Mouse (Mus musculus) liver, embryonic 14.5 days (tissue): ENCODE measurements around the gene Apoa4. TPM values are rescaled to one million over a fixed set of nuclear protein-coding genes. Genes with fewer than 3 reads are reported as not detected.

Experiments
- ATAC-seq: fragments of 200-750 bp; cut with Nextera tagmentation; 2 replicates; pipeline ENCODE4 v1.8.0; 2017; ENCODE audit warnings: moderate number of reproducible peaks, mild to moderate bottlenecking, moderate library complexity; ENCODE audit not compliant: insufficient read depth
- DNase-seq, 3 experiments: peaks; one replicate each; pipeline ENCODE4 v3.0.0-alpha.2; 2012 to 2013; ENCODE audit warnings: low read depth in 3 of 3, low spot score in 3 of 3
- H3K27ac ChIP-seq: fragments of 300-500 bp; sonication (generic); 2 replicates; pipeline ENCODE4 v1.5.1; 2014; ENCODE audit warnings: moderate library complexity, mild to moderate bottlenecking, control low read depth, inconsistent platforms
- H3K27me3 ChIP-seq: fragments of 300-500 bp; sonication (generic); 2 replicates; pipeline ENCODE4 v1.6.1; 2014; ENCODE audit warnings: mild to moderate bottlenecking, low read length, moderate library complexity; ENCODE audit not compliant: control insufficient read depth, insufficient read depth
- H3K36me3 ChIP-seq: fragments of 300-500 bp; sonication (generic); replicated peaks from 2 replicates; pipeline ENCODE4 v1.6.1; 2014; ENCODE audit warnings: low read depth; ENCODE audit not compliant: control insufficient read depth, insufficient read depth
- H3K4me1 ChIP-seq, 2 experiments: fragments of 200-500 bp in 1 of 2; fragments of 300-500 bp in 1 of 2; sonication (generic) in 1 of 2; replicated peaks; 2 replicates each; pipeline ENCODE4 v1.6.1; 2012 to 2014; ENCODE audit warnings: antibody characterized with exemption in 1 of 2, inconsistent platforms in 1 of 2, low read length in 1 of 2; ENCODE audit not compliant: control insufficient read depth in 2 of 2, insufficient read depth in 2 of 2
- H3K4me2 ChIP-seq: fragments of 300-500 bp; sonication (generic); 2 replicates; pipeline ENCODE4 v1.6.1; 2014; ENCODE audit warnings: low read depth, mild to moderate bottlenecking, control low read depth, moderate library complexity
- H3K4me3 ChIP-seq, 2 experiments: fragments of 200-500 bp in 1 of 2; fragments of 300-500 bp in 1 of 2; sonication (generic) in 1 of 2; 2 replicates each; pipeline ENCODE4 v1.5.1; 2012 to 2014; ENCODE audit warnings: low read depth in 2 of 2, low read length in 2 of 2, mild to moderate bottlenecking in 2 of 2, control low read depth in 1 of 2, inconsistent platforms in 1 of 2, moderate library complexity in 1 of 2; ENCODE audit not compliant: insufficient read depth in 1 of 2
- H3K9ac ChIP-seq: fragments of 300-500 bp; sonication (generic); replicated peaks from 2 replicates; pipeline ENCODE4 v1.6.1; 2014; ENCODE audit warnings: mild to moderate bottlenecking, control low read depth, moderate library complexity
- H3K9me3 ChIP-seq: fragments of 300-500 bp; sonication (generic); 2 replicates; pipeline ENCODE4 v1.6.1; 2016; ENCODE audit warnings: low read length, mixed read lengths; ENCODE audit not compliant: control insufficient read depth
- CTCF ChIP-seq: IDR thresholded peaks from 2 replicates; pipeline ENCODE4 v1.5.1; 2016; ENCODE audit warnings: antibody characterized with exemption, low read depth, control low read depth
- EP300 ChIP-seq: IDR thresholded peaks from 2 replicates; pipeline ENCODE4 v1.6.1; 2016; ENCODE audit warnings: antibody characterized with exemption, low read depth
- WGBS: fragments of 180-500 bp; shearing (Covaris S2); extraction: QIAGEN DNeasy Blood & Tissue Kit; methylation state at CpG from one replicate; pipeline ENCODE4 v1.1.7; 2014; ENCODE audit not compliant: insufficient replicate concordance; 5-methylcytosine and 5-hydroxymethylcytosine counted together
- polyA plus RNA-seq, 2 experiments: library from polyadenylated mRNA; depleted of rRNA in 1 of 2; stranded (reverse) in 1 of 2; unstranded in 1 of 2; fragments of >200 nt; fragmentation: Nextera tagmentation in 1 of 2; extraction: Ambion mirVana in 1 of 2; gene quantifications; 2 replicates each; pipeline versions ENCODE4 v1.2.1 to v1.2.3; 2012 to 2014

The Apoa4 gene
- polyA plus RNA-seq, 2 experiments, result 0.02 TPM; not detected in 1

DNA sequence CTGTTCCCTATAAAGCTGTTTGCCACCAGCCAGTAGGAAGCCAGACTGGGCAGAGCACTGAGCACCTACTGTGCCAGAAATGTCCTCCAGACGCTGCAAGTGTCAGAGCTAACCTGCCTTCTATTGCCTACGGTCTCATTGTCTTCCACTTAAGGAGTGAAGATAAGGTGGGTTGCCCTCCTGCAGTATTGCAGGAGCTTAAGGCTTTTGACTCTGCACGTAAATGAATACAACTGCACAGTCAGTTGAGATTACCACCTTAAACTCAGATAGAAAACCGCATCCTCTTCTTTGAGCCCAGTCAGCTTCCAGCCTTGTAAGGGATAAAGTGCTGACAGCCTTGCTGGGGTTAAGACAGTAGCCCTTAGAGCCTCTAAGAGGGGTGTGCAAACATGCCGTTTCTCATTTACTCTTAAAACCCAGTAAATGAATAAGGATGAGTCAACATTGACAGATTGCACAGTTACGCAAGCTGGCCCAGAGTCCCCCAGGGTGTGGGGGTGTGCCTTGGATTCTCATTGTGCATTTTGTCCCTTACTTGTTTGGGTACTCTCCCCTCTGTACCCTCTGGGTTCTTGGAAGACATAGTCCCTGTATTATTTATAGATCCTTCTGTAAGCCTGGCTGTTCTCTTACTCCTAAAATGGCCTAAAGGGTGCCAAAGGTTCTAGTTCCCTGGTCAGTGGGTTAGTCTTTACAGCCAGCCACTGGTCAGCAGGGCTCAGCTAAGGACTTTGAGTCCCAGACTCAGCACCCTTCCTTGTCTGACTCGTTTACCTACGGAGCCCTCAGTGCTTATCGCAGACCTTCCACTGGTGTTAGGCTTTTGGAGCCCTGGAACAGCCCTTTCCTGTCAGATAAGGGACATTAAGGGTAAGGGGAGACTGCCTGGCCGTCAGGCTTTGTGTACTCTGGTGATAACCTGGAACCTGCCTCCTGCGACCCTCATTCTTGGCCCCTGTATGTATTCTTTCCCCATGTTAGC is 24.9 kb upstream of the Apoa4 start:
- DNase-seq, result peak in 1 of 3 experiments; percentile 12
- TF ChIP-seq CTCF (no peak), EP300 (peak; percentile 53; the same call in 1 of the 2 replicates)
- Histone ChIP-seq H3K27me3 (no peaks in the 10 kb centered on the region), H3K36me3 (no peaks in the 10 kb centered on the region; the same call in 1 of the 2 replicates), H3K27ac (peak overlapping the region; percentile 48), H3K9me3 (no peaks in the 10 kb centered on the region), H3K4me3 (no peak overlapping the region), H3K9ac (no peak overlapping the region), H3K4me2 (peak overlapping the region; percentile 39), H3K4me1 (peaks cover 26 to 35% of the 10 kb centered on the region in 2 experiments)
- 11% methylated on average over 11 of the region's 11 CpGs for WGBS
- peak; percentile 69 for ATAC-seq

DNA sequence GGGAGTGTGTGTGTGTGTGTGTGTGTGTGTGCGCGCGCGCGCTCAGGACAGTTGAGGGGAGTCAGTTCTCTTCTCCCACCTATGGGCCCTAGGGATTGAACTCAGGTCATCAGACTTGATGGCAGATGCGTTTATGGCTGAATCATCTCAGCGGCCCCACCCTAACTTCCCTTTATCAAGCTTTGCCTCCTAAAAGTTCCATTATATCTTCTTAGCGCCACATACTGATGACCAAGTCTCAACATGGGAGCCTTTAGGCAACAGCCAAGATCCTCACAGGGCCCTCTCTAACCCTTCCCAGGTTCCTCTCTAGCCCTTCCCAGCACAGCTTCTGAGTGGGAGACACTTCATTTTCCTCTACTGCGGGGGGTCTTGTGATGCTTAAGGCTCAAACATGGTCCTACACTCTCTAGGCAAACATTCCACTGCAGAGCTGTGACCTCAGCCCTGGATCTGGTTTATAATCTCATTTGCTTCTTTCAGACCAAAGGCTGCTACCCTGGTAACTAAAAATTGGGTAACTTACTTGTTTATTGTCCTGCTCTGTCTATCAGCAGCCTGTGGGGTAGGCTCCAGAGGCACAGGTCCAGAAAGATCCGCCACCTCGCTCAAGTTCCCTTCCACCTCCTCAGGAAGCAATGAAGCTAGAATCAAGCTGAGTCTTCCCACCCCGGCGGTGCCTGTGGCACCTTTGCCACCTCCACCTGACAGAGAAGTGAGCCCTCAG is 23.6 kb upstream of the Apoa4 start:
- H3K27me3 ChIP-seq, result no peaks in the 10 kb centered on the region
- no peak overlapping the region for H3K9ac ChIP-seq
- DNase-seq (peak in 1 of 3 experiments; percentile 25), ATAC-seq (0 out of 2 replicates have a peak, but pooled peaks have one; percentile 34)
- no peak overlapping the region; the same call in 1 of the 2 replicates for H3K27ac ChIP-seq
- H3K9me3 ChIP-seq, result no peaks in the 10 kb centered on the region
- H3K36me3 ChIP-seq, result no peaks in the 10 kb centered on the region
- H3K4me3 ChIP-seq, result no peak overlapping the region
- no peak overlapping the region for H3K4me2 ChIP-seq
- TF ChIP-seq EP300 (no peak), CTCF (no peak)
- H3K4me1 ChIP-seq, result peaks cover 26 to 37% of the 10 kb centered on the region in 2 experiments
- 60% methylated on average over 13 of the region's 13 CpGs for WGBS

DNA sequence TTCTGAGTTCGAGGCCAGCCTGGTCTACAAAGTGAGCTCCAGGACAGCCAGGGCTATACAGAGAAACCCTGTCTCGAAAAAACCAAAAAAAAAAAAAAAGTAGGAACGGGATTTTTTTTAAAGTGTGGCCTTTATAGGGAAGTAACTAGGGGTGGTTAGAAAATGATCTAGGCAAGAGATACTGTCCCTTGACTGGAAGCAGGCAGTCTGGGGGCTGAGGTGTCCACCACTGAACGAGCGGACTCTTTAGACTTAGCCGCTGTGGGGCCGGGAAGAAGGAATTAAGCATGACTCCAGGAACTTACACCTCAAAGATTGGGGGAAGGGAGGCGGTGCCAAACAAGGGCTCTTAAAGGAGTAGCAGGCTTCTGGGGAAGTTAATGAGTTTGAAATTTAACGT is 22.3 kb upstream of the Apoa4 start:
- no peak for ATAC-seq
- DNase-seq, result no peak
- H3K9me3 ChIP-seq, result no peaks in the 10 kb centered on the region
- WGBS, result 46% methylated on average over 9 of the region's 9 CpGs
- no peak overlapping the region for H3K9ac ChIP-seq
- no peak overlapping the region for H3K27ac ChIP-seq
- TF ChIP-seq CTCF (no peak), EP300 (no peak)
- no peak overlapping the region for H3K4me3 ChIP-seq
- H3K4me2 ChIP-seq, result no peak overlapping the region
- no peaks in the 10 kb centered on the region for H3K27me3 ChIP-seq
- H3K4me1 ChIP-seq, result peaks cover 26 to 37% of the 10 kb centered on the region in 2 experiments
- H3K36me3 ChIP-seq, result no peaks in the 10 kb centered on the region

DNA sequence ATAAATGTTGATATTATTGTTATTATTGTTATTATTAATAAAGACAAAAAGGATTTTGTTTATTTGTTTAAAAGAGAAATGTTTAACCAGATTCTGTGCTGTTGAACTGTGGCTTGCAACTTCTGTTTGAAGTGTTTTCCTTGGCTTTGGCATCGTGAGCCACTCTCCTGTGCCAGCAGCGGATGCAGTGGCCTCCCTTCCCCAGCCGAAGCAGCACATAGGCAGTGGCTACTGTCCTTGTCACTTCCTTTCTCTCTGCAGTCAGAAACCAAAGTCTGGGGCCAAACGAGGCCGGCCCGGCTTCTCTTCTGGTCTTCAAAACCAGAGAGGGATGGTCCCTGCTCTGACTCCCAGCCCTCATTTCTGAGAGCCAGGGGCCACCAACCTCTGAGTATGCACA is 17.4 kb upstream of the Apoa4 start:
- DNase-seq (no peak), ATAC-seq (no peak)
- H3K27me3 ChIP-seq, result no peaks in the 10 kb centered on the region
- H3K9ac ChIP-seq, result no peak overlapping the region
- H3K9me3 ChIP-seq, result no peaks in the 10 kb centered on the region
- no peak overlapping the region for H3K4me3 ChIP-seq
- H3K4me1 ChIP-seq, result peaks cover 0 to 15% of the 10 kb centered on the region in 2 experiments; a peak in 2 of 4 replicates
- TF ChIP-seq EP300, result no peak
- no peak for TF ChIP-seq CTCF
- no peak overlapping the region for H3K27ac ChIP-seq
- H3K4me2 ChIP-seq, result no peak overlapping the region
- no peaks in the 10 kb centered on the region for H3K36me3 ChIP-seq
- 67% methylated on average over 6 of the region's 6 CpGs for WGBS
